Mouse (Mus musculus): ENCODE measurements around the gene Tmem40.

GRCm38 (mm10) chr6:115767357-115767756, 5.1 kb upstream of the Tmem40 start:
- TF ChIP-seq POLR2A (IDR thresholded peaks at IDR 0.05; ENCODE audit: low read depth, low read length), result no peak
- TF ChIP-seq HCFC1 (IDR thresholded peaks at IDR 0.05; ENCODE audit: low read depth, low read length), result no peak
- no peak for TF ChIP-seq CTCF (conservative IDR thresholded peaks at IDR 0.05 in 1 of 2, IDR thresholded peaks at IDR 0.05 in 1 of 2; ENCODE audit: low read depth in 2 of 2, low read length in 2 of 2)
- TF ChIP-seq ZKSCAN1 (IDR thresholded peaks at IDR 0.05; ENCODE audit: borderline replicate concordance, low read depth, low read length), result no peak
- TF ChIP-seq EP300 (IDR thresholded peaks at IDR 0.05; ENCODE audit: low read length), result no peak

All from CH12.LX (cell line).